Mouse (Mus musculus): ENCODE measurements around the gene Miox. TPM values are rescaled to one million over a fixed set of nuclear protein-coding genes. Genes with fewer than 3 reads are reported as not detected.
A peak's percentile ranks its signal among the peaks of the same experiment; 100 is the strongest.

Gene Miox
- polyA plus RNA-seq, 1 experiment from 2014 or later, result not detected

GRCm38 (mm10) chr15:89291521-89291920 lies 42.7 kb upstream of the Miox start:
- Histone ChIP-seq H3K9ac (ENCODE audit: low read depth, low read length) (no peak overlapping the region), H3K27me3 (replicated peaks; ENCODE audit: control insufficient read depth, insufficient read depth, low read length) (no peaks in the 10 kb centered on the region), H3K9me3 (ENCODE audit: control insufficient read depth) (no peaks in the 10 kb centered on the region), H3K4me2 (replicated peaks; ENCODE audit: low read depth) (no peak overlapping the region), H3K27ac (ENCODE audit: low read depth, low read length) (no peak overlapping the region), H3K36me3 (ENCODE audit: control insufficient read depth, insufficient read depth) (peaks cover 82% of the 10 kb centered on the region), H3K4me1 (replicated peaks; ENCODE audit: control insufficient read depth, insufficient read depth, low read length) (no peaks in the 10 kb centered on the region), H3K4me3 (ENCODE audit: low read depth, low read length) (no peak overlapping the region)
- no peak for TF ChIP-seq CTCF (IDR thresholded peaks at IDR 0.05; ENCODE audit: low read depth)
- 66% methylated on average over 3 of the region's 3 CpGs for WGBS
- ATAC-seq, result no peak

- H3K36me3 ChIP-seq (ENCODE audit: control insufficient read depth, insufficient read depth), result peaks cover 72% of the 10 kb centered on the region
- no peaks in the 10 kb centered on the region for H3K4me1 ChIP-seq (replicated peaks; ENCODE audit: control insufficient read depth, insufficient read depth, low read length)
- no peaks in the 10 kb centered on the region for H3K27me3 ChIP-seq (replicated peaks; ENCODE audit: control insufficient read depth, insufficient read depth, low read length)
- no peak overlapping the region for H3K4me2 ChIP-seq (replicated peaks; ENCODE audit: low read depth)
- no peak for ATAC-seq
- no peak overlapping the region for H3K27ac ChIP-seq (ENCODE audit: low read depth, low read length)
- 48% methylated on average over 2 of the region's 2 CpGs for WGBS
- no peak overlapping the region for H3K4me3 ChIP-seq (ENCODE audit: low read depth, low read length)
- no peak overlapping the region for H3K9ac ChIP-seq (ENCODE audit: low read depth, low read length)
- TF ChIP-seq CTCF (IDR thresholded peaks at IDR 0.05; ENCODE audit: low read depth), result no peak
- H3K9me3 ChIP-seq (ENCODE audit: control insufficient read depth), result no peaks in the 10 kb centered on the region
These were observed 41.4 kb upstream of the Miox start for GRCm38 (mm10) chr15:89292795-89293194.

GRCm38 (mm10) chr15:89293778-89294177 lies 40.4 kb upstream of the Miox start:
- WGBS, result 90% methylated on average over 10 of the region's 10 CpGs
- no peak overlapping the region for H3K4me2 ChIP-seq (replicated peaks; ENCODE audit: low read depth)
- TF ChIP-seq CTCF (IDR thresholded peaks at IDR 0.05; ENCODE audit: low read depth), result no peak
- no peak overlapping the region for H3K27ac ChIP-seq (ENCODE audit: low read depth, low read length)
- no peaks in the 10 kb centered on the region for H3K27me3 ChIP-seq (replicated peaks; ENCODE audit: control insufficient read depth, insufficient read depth, low read length)
- peaks cover 62% of the 10 kb centered on the region for H3K36me3 ChIP-seq (ENCODE audit: control insufficient read depth, insufficient read depth)
- no peak overlapping the region for H3K4me3 ChIP-seq (ENCODE audit: low read depth, low read length)
- H3K9ac ChIP-seq (ENCODE audit: low read depth, low read length), result no peak overlapping the region
- no peak for ATAC-seq
- no peaks in the 10 kb centered on the region for H3K4me1 ChIP-seq (replicated peaks; ENCODE audit: control insufficient read depth, insufficient read depth, low read length)
- no peaks in the 10 kb centered on the region for H3K9me3 ChIP-seq (ENCODE audit: control insufficient read depth)

GRCm38 (mm10) chr15:89295580-89296165 lies 38.5 kb upstream of the Miox start:
- ATAC-seq, result no peak
- Histone ChIP-seq H3K4me2 (replicated peaks; ENCODE audit: low read depth) (no peak overlapping the region), H3K4me1 (replicated peaks; ENCODE audit: control insufficient read depth, insufficient read depth, low read length) (no peaks in the 10 kb centered on the region), H3K27me3 (replicated peaks; ENCODE audit: control insufficient read depth, insufficient read depth, low read length) (no peaks in the 10 kb centered on the region), H3K27ac (ENCODE audit: low read depth, low read length) (no peak overlapping the region), H3K9me3 (ENCODE audit: control insufficient read depth) (no peaks in the 10 kb centered on the region), H3K36me3 (ENCODE audit: control insufficient read depth, insufficient read depth) (peaks cover 60% of the 10 kb centered on the region), H3K9ac (ENCODE audit: low read depth, low read length) (no peak overlapping the region), H3K4me3 (ENCODE audit: low read depth, low read length) (no peak overlapping the region)
- no peak for TF ChIP-seq CTCF (IDR thresholded peaks at IDR 0.05; ENCODE audit: low read depth)
- 93% methylated on average over 8 of the region's 8 CpGs for WGBS

GRCm38 (mm10) chr15:89296465-89296864 lies 37.7 kb upstream of the Miox start:
- no peaks in the 10 kb centered on the region for H3K4me1 ChIP-seq (replicated peaks; ENCODE audit: control insufficient read depth, insufficient read depth, low read length)
- no peak overlapping the region for H3K27ac ChIP-seq (ENCODE audit: low read depth, low read length)
- H3K9me3 ChIP-seq (ENCODE audit: control insufficient read depth), result no peaks in the 10 kb centered on the region
- no peak overlapping the region for H3K4me2 ChIP-seq (replicated peaks; ENCODE audit: low read depth)
- H3K4me3 ChIP-seq (ENCODE audit: low read depth, low read length), result no peak overlapping the region
- 46% methylated on average over 1 of the region's 1 CpGs for WGBS
- peak; percentile 43 for ATAC-seq
- no peak for TF ChIP-seq CTCF (IDR thresholded peaks at IDR 0.05; ENCODE audit: low read depth)
- H3K36me3 ChIP-seq (ENCODE audit: control insufficient read depth, insufficient read depth), result peaks cover 61% of the 10 kb centered on the region
- no peaks in the 10 kb centered on the region for H3K27me3 ChIP-seq (replicated peaks; ENCODE audit: control insufficient read depth, insufficient read depth, low read length)
- H3K9ac ChIP-seq (ENCODE audit: low read depth, low read length), result no peak overlapping the region

- no peak overlapping the region for H3K27ac ChIP-seq (ENCODE audit: low read depth, low read length)
- no peak overlapping the region for H3K4me3 ChIP-seq (ENCODE audit: low read depth, low read length)
- H3K36me3 ChIP-seq (ENCODE audit: control insufficient read depth, insufficient read depth), result peaks cover 71% of the 10 kb centered on the region
- no peak overlapping the region for H3K9ac ChIP-seq (ENCODE audit: low read depth, low read length)
- WGBS, result 94% methylated on average over 2 of the region's 2 CpGs
- no peaks in the 10 kb centered on the region for H3K9me3 ChIP-seq (ENCODE audit: control insufficient read depth)
- TF ChIP-seq CTCF (IDR thresholded peaks at IDR 0.05; ENCODE audit: low read depth), result no peak
- no peaks in the 10 kb centered on the region for H3K27me3 ChIP-seq (replicated peaks; ENCODE audit: control insufficient read depth, insufficient read depth, low read length)
- H3K4me2 ChIP-seq (replicated peaks; ENCODE audit: low read depth), result no peak overlapping the region
- H3K4me1 ChIP-seq (replicated peaks; ENCODE audit: control insufficient read depth, insufficient read depth, low read length), result no peaks in the 10 kb centered on the region
- ATAC-seq, result no peak
These were observed 36.5 kb upstream of the Miox start for GRCm38 (mm10) chr15:89297695-89298094.

GRCm38 (mm10) chr15:89300180-89300579 lies 34.0 kb upstream of the Miox start:
- 91% methylated on average over 13 of the region's 13 CpGs for WGBS
- TF ChIP-seq CTCF (IDR thresholded peaks at IDR 0.05; ENCODE audit: low read depth), result no peak
- no peak for ATAC-seq
- no peaks in the 10 kb centered on the region for H3K9me3 ChIP-seq (ENCODE audit: control insufficient read depth)
- H3K9ac ChIP-seq (ENCODE audit: low read depth, low read length), result no peak overlapping the region
- H3K36me3 ChIP-seq (ENCODE audit: control insufficient read depth, insufficient read depth), result peaks cover 69% of the 10 kb centered on the region
- H3K4me2 ChIP-seq (replicated peaks; ENCODE audit: low read depth), result no peak overlapping the region
- no peaks in the 10 kb centered on the region for H3K4me1 ChIP-seq (replicated peaks; ENCODE audit: control insufficient read depth, insufficient read depth, low read length)
- H3K27me3 ChIP-seq (replicated peaks; ENCODE audit: control insufficient read depth, insufficient read depth, low read length), result no peaks in the 10 kb centered on the region
- H3K4me3 ChIP-seq (ENCODE audit: low read depth, low read length), result no peak overlapping the region
- H3K27ac ChIP-seq (ENCODE audit: low read depth, low read length), result no peak overlapping the region
